ENCODE assay signal across 25 mouse cellular contexts in genomic region chr6:124676171-124676570, GRCm38 (mm10). TPM values are rescaled to one million over a fixed set of nuclear protein-coding genes. Genes with fewer than 3 reads are reported as not detected.
A peak's percentile ranks its signal among the peaks of the same experiment; 100 is the strongest.
DNase-seq lines count a peak whose midpoint lies in the region; ATAC-seq and TF ChIP-seq lines count a peak whose summit lies in the region.
"Had no signal": no experiment of that assay in that cellular context is flagged by ENCODE, and none has a peak within 500 bp of the region (broad histone marks: within the 10 kb centered on the region; RNA-seq: fewer than 3 reads in every experiment).

No protein-coding gene starts in this region.

- H3K9ac ChIP-seq in intestine, postnatal 0 days (ENCODE audit: low read depth, low read length) = no peak overlapping the region
- H3K9ac ChIP-seq in intestine, embryonic 16.5 days (ENCODE audit: low read depth, low read length) = no peak overlapping the region
- no peak overlapping the region for H3K9ac ChIP-seq in kidney, embryonic 16.5 days (replicated peaks; ENCODE audit: low read length)
- H3K9ac ChIP-seq in liver, embryonic 13.5 days = no peak overlapping the region
- no peak overlapping the region for H3K9ac ChIP-seq in liver, embryonic 12.5 days
- H3K9ac ChIP-seq: forebrain, embryonic 13.5 days; hindbrain, embryonic 12.5 days; hindbrain, embryonic 15.5 days had no signal

- H3K27me3 ChIP-seq in intestine, postnatal 0 days (replicated peaks; ENCODE audit: control insufficient read depth, insufficient read depth, low read length) = no peaks in the 10 kb centered on the region
- H3K27me3 ChIP-seq in intestine, embryonic 16.5 days (replicated peaks; ENCODE audit: control insufficient read depth, insufficient read depth, low read length) = no peaks in the 10 kb centered on the region
- H3K27me3 ChIP-seq in kidney, embryonic 16.5 days (ENCODE audit: insufficient read depth, low read length) = no peaks in the 10 kb centered on the region
- no peaks in the 10 kb centered on the region for H3K27me3 ChIP-seq in liver, embryonic 13.5 days
- no peaks in the 10 kb centered on the region for H3K27me3 ChIP-seq in liver, embryonic 12.5 days (replicated peaks)
- no peaks in the 10 kb centered on the region for H3K27me3 ChIP-seq in small intestine, adult 2 months (ENCODE audit: control insufficient read depth, insufficient read depth, low read length)
- H3K27me3 ChIP-seq: CH12.LX; forebrain, embryonic 13.5 days; hindbrain, embryonic 12.5 days; hindbrain, embryonic 15.5 days; Patski had no signal

- ATAC-seq in intestine, postnatal 0 days = no peak
- no peak for ATAC-seq in intestine, embryonic 16.5 days
- no peak for ATAC-seq in kidney, embryonic 16.5 days (ENCODE audit: low FRiP score, low TSS enrichment)
- ATAC-seq in liver, embryonic 13.5 days (ENCODE audit: low read depth) = no peak
- no peak for ATAC-seq in liver, embryonic 12.5 days
- ATAC-seq: forebrain, embryonic 13.5 days; forebrain, embryonic 16.5 days; Patski had no signal

- TF ChIP-seq POLR2A in small intestine, adult 2 months (IDR thresholded peaks at IDR 0.05; ENCODE audit: low read depth, low read length) = no peak

- H3K4me2 ChIP-seq in intestine, postnatal 0 days (replicated peaks; ENCODE audit: low read depth) = no peak overlapping the region
- no peak overlapping the region for H3K4me2 ChIP-seq in intestine, embryonic 16.5 days (ENCODE audit: low read depth, low read length)
- no peak overlapping the region for H3K4me2 ChIP-seq in kidney, embryonic 16.5 days (replicated peaks; ENCODE audit: low read depth, low read length)
- no peak overlapping the region for H3K4me2 ChIP-seq in liver, embryonic 13.5 days
- no peak overlapping the region for H3K4me2 ChIP-seq in liver, embryonic 12.5 days
- H3K4me2 ChIP-seq: forebrain, embryonic 13.5 days; heart, embryonic 11.5 days; hindbrain, embryonic 12.5 days; hindbrain, embryonic 15.5 days had no signal

- peaks cover 10% of the 10 kb centered on the region; the same call in 1 of the 2 replicates for H3K36me3 ChIP-seq in intestine, postnatal 0 days (ENCODE audit: control insufficient read depth, insufficient read depth)
- H3K36me3 ChIP-seq in intestine, embryonic 16.5 days (ENCODE audit: control insufficient read depth, insufficient read depth, low read length) = no peaks in the 10 kb centered on the region; the same call in 1 of the 2 replicates
- H3K36me3 ChIP-seq in kidney, embryonic 16.5 days (ENCODE audit: insufficient read depth, low read length) = peaks cover 6% of the 10 kb centered on the region; the same call in 1 of the 2 replicates
- peaks cover 38% of the 10 kb centered on the region for H3K36me3 ChIP-seq in liver, embryonic 13.5 days
- peaks cover 43% of the 10 kb centered on the region for H3K36me3 ChIP-seq in liver, embryonic 12.5 days
- H3K36me3 ChIP-seq in small intestine, adult 2 months (ENCODE audit: control insufficient read depth, insufficient read depth, low read length) = peaks cover 9% of the 10 kb centered on the region
- H3K36me3 ChIP-seq: hindbrain, embryonic 12.5 days; hindbrain, embryonic 15.5 days had no signal

- no peaks in the 10 kb centered on the region for H3K9me3 ChIP-seq in intestine, postnatal 0 days (ENCODE audit: control insufficient read depth)
- H3K9me3 ChIP-seq in intestine, embryonic 16.5 days (ENCODE audit: control insufficient read depth, low read length) = no peaks in the 10 kb centered on the region
- no peaks in the 10 kb centered on the region for H3K9me3 ChIP-seq in kidney, embryonic 16.5 days (ENCODE audit: low read length)
- no peaks in the 10 kb centered on the region for H3K9me3 ChIP-seq in liver, embryonic 13.5 days (replicated peaks)
- H3K9me3 ChIP-seq in liver, embryonic 12.5 days (replicated peaks) = no peaks in the 10 kb centered on the region
- H3K9me3 ChIP-seq: forebrain, embryonic 10.5 days; forebrain, embryonic 13.5 days; G1E; hindbrain, embryonic 12.5 days; hindbrain, embryonic 15.5 days had no signal

- peaks cover 6% of the 10 kb centered on the region; the same call in 1 of the 2 replicates for H3K4me1 ChIP-seq in intestine, postnatal 0 days (replicated peaks; ENCODE audit: control insufficient read depth, insufficient read depth, low read length)
- peaks cover 13% of the 10 kb centered on the region for H3K4me1 ChIP-seq in intestine, embryonic 16.5 days (ENCODE audit: control insufficient read depth, insufficient read depth, low read length)
- H3K4me1 ChIP-seq in kidney, embryonic 16.5 days (ENCODE audit: insufficient read depth, low read length) = peaks cover 5% of the 10 kb centered on the region; the same call in 1 of the 2 replicates
- H3K4me1 ChIP-seq in liver, embryonic 13.5 days (replicated peaks) = peaks cover 65% of the 10 kb centered on the region
- H3K4me1 ChIP-seq in liver, embryonic 12.5 days = peaks cover 56% of the 10 kb centered on the region
- peaks cover 27% of the 10 kb centered on the region for H3K4me1 ChIP-seq in small intestine, adult 2 months (ENCODE audit: control insufficient read depth, insufficient read depth, insufficient read length, low read length)
- H3K4me1 ChIP-seq: forebrain, embryonic 13.5 days; hindbrain, embryonic 15.5 days had no signal

- 50% methylated on average over 6 of the region's 6 CpGs for WGBS in intestine, postnatal 0 days
- 76% methylated on average over 6 of the region's 6 CpGs for WGBS in intestine, embryonic 16.5 days
- WGBS in kidney, embryonic 16.5 days = 86% methylated on average over 6 of the region's 6 CpGs
- WGBS in liver, embryonic 13.5 days (ENCODE audit: insufficient replicate concordance) = 76% methylated on average over 6 of the region's 6 CpGs
- WGBS in liver, embryonic 12.5 days (ENCODE audit: insufficient replicate concordance) = 72% methylated on average over 6 of the region's 6 CpGs
- 37% methylated on average over 6 of the region's 6 CpGs for WGBS in small intestine, adult 2 months

- H3K4me3 ChIP-seq in intestine, postnatal 0 days (ENCODE audit: low read depth, low read length) = no peak overlapping the region
- no peak overlapping the region for H3K4me3 ChIP-seq in intestine, embryonic 16.5 days (ENCODE audit: low read length)
- no peak overlapping the region for H3K4me3 ChIP-seq in kidney, embryonic 16.5 days (ENCODE audit: low read length)
- no peak overlapping the region for H3K4me3 ChIP-seq in liver, embryonic 13.5 days (replicated peaks)
- no peak overlapping the region for H3K4me3 ChIP-seq in liver, embryonic 12.5 days
- no peak overlapping the region for H3K4me3 ChIP-seq in small intestine, adult 2 months (ENCODE audit: low read depth, low read length)
- H3K4me3 ChIP-seq: forebrain, embryonic 10.5 days; forebrain, embryonic 13.5 days; gastrocnemius, adult 2 months; hindbrain, embryonic 12.5 days; hindbrain, embryonic 15.5 days had no signal

- peak overlapping the region; percentile 35; the same call in 1 of the 2 replicates for H3K27ac ChIP-seq in intestine, postnatal 0 days (ENCODE audit: low read depth, low read length)
- H3K27ac ChIP-seq in intestine, embryonic 16.5 days (ENCODE audit: low read length) = no peak overlapping the region
- H3K27ac ChIP-seq in kidney, embryonic 16.5 days (ENCODE audit: low read length) = no peak overlapping the region
- H3K27ac ChIP-seq in liver, embryonic 13.5 days = peak overlapping the region; percentile 26; the same call in 1 of the 2 replicates
- H3K27ac ChIP-seq in liver, embryonic 12.5 days = no peak overlapping the region
- H3K27ac ChIP-seq in small intestine, adult 2 months (ENCODE audit: insufficient read depth, low read depth, low read length) = peak overlapping the region; percentile 50; the same call in 1 of the 2 replicates
- H3K27ac ChIP-seq: forebrain, embryonic 10.5 days; forebrain, embryonic 13.5 days; gastrocnemius, adult 2 months; hindbrain, embryonic 12.5 days; hindbrain, embryonic 15.5 days had no signal

- DNase-seq in kidney, adult 9 months = peak; percentile 56
- DNase-seq in liver, embryonic 13.5 days = no peak
- DNase-seq: adrenal gland, postnatal 10 days; adrenal gland, postnatal 36 days; B cell, adult 2 months; cerebellum, adult 18-20 months; cerebellum, adult 9-10 months; gastrocnemius, adult 2 months; gastrocnemius, postnatal 14 days had no signal

- no peak for TF ChIP-seq CTCF in intestine, postnatal 0 days (IDR thresholded peaks at IDR 0.05; ENCODE audit: low read depth)
- TF ChIP-seq CTCF in small intestine, adult 2 months (IDR thresholded peaks at IDR 0.05; ENCODE audit: extremely low read depth, insufficient read length, insufficient replicate concordance, low read depth, low read length) = no peak

RNA-seq across cellular contexts. Expression of gene Lpcat3, which starts 13.3 kb away (rescaled TPM):
- polyA plus RNA-seq in intestine, postnatal 0 days (2015; fragmentation: Nextera tagmentation; extraction: Ambion mirVana) = 209 and 212 TPM in 2 replicates
- polyA plus RNA-seq in intestine, embryonic 16.5 days (2015; fragmentation: Nextera tagmentation; extraction: Ambion mirVana) = 195 and 219 TPM in 2 replicates
- 88.6 and 97.2 TPM in 2 replicates for polyA plus RNA-seq in kidney, embryonic 16.5 days (2015; fragmentation: Nextera tagmentation; extraction: Ambion mirVana)
- polyA plus RNA-seq in liver, embryonic 13.5 days (2015; fragmentation: Nextera tagmentation; extraction: Ambion mirVana) = 68.4 and 73.9 TPM in 2 replicates
- 67.1 and 74.5 TPM in 2 replicates for polyA plus RNA-seq in liver, embryonic 12.5 days (2016; fragmentation: Nextera tagmentation; extraction: Ambion mirVana)
- polyA plus RNA-seq in small intestine, adult 2 months (2012; rRNA removed) = 127 and 323 TPM in 2 replicates

RNA-seq across cellular contexts. Expression of gene Emg1, which starts 35.8 kb away (rescaled TPM):
- 96.6 and 97.3 TPM in 2 replicates for polyA plus RNA-seq in intestine, postnatal 0 days (2015; fragmentation: Nextera tagmentation; extraction: Ambion mirVana)
- 202 and 222 TPM in 2 replicates for polyA plus RNA-seq in intestine, embryonic 16.5 days (2015; fragmentation: Nextera tagmentation; extraction: Ambion mirVana)
- polyA plus RNA-seq in kidney, embryonic 16.5 days (2015; fragmentation: Nextera tagmentation; extraction: Ambion mirVana) = 202 and 219 TPM in 2 replicates
- 189 and 198 TPM in 2 replicates for polyA plus RNA-seq in liver, embryonic 13.5 days (2015; fragmentation: Nextera tagmentation; extraction: Ambion mirVana)
- polyA plus RNA-seq in liver, embryonic 12.5 days (2016; fragmentation: Nextera tagmentation; extraction: Ambion mirVana) = 200 TPM in 2 replicates
- 26.8 and 34.9 TPM in 2 replicates for polyA plus RNA-seq in small intestine, adult 2 months (2012; rRNA removed)

RNA-seq across cellular contexts. Expression of gene Phb2, which starts 36.0 kb away (rescaled TPM):
- 249 and 255 TPM in 2 replicates for polyA plus RNA-seq in intestine, postnatal 0 days (2015; fragmentation: Nextera tagmentation; extraction: Ambion mirVana)
- polyA plus RNA-seq in intestine, embryonic 16.5 days (2015; fragmentation: Nextera tagmentation; extraction: Ambion mirVana) = 471 and 489 TPM in 2 replicates
- polyA plus RNA-seq in kidney, embryonic 16.5 days (2015; fragmentation: Nextera tagmentation; extraction: Ambion mirVana) = 403 and 405 TPM in 2 replicates
- polyA plus RNA-seq in liver, embryonic 13.5 days (2015; fragmentation: Nextera tagmentation; extraction: Ambion mirVana) = 356 and 373 TPM in 2 replicates
- polyA plus RNA-seq in liver, embryonic 12.5 days (2016; fragmentation: Nextera tagmentation; extraction: Ambion mirVana) = 433 and 443 TPM in 2 replicates
- polyA plus RNA-seq in small intestine, adult 2 months (2012; rRNA removed) = 87.7 and 122 TPM in 2 replicates

RNA-seq across cellular contexts. Expression of gene C1s2, which starts 40.3 kb away (rescaled TPM):
- not detected in 2 replicates for polyA plus RNA-seq in intestine, postnatal 0 days (2015; fragmentation: Nextera tagmentation; extraction: Ambion mirVana)
- polyA plus RNA-seq in intestine, embryonic 16.5 days (2015; fragmentation: Nextera tagmentation; extraction: Ambion mirVana) = 0.06 TPM in 1 of 2 replicates, not detected in the other
- polyA plus RNA-seq in kidney, embryonic 16.5 days (2015; fragmentation: Nextera tagmentation; extraction: Ambion mirVana) = 0.09 and 0.12 TPM in 2 replicates
- polyA plus RNA-seq in liver, embryonic 13.5 days (2015; fragmentation: Nextera tagmentation; extraction: Ambion mirVana) = not detected in 2 replicates
- polyA plus RNA-seq in liver, embryonic 12.5 days (2016; fragmentation: Nextera tagmentation; extraction: Ambion mirVana) = not detected in 2 replicates
- polyA plus RNA-seq in small intestine, adult 2 months (2012; rRNA removed) = not detected in 2 replicates
- polyA plus RNA-seq: embryonic facial prominence, embryonic 11.5 days; forebrain, embryonic 13.5 days; G1E; heart, embryonic 11.5 days; heart, embryonic 14.5 days; hindbrain, embryonic 12.5 days had no signal

Comparison
In these comparisons a context has a peak if more than half of its experiments do, and no peak if none do; other contexts are left out.
1. H3K27ac ChIP-seq: peak in intestine, postnatal 0 days (single experiment), liver, embryonic 13.5 days (single experiment) and small intestine, adult 2 months (single experiment); none in intestine, embryonic 16.5 days (single experiment), kidney, embryonic 16.5 days (single experiment) and liver, embryonic 12.5 days (single experiment).